33 mouse cellular contexts compared by ENCODE assay signal in the genomic region with DNA sequence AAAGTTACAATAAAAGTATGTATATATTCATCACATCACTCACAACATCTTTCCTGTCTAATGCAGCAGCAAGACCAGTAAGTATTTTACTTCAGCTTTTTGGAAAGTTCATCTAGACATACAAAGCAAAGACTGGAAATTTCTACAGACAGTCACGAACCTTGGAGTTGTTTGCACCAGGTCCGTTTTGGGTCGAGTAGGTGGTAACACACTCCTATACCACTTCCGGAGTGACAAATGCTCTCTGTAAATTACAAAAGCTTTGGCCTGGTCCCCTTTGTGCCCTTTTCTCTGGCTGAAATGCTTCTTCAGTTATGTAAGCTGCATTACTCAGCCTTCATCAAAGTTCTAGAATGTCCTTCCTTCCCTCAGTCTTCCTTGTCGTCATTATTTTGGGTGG. TPM values are rescaled to one million over a fixed set of nuclear protein-coding genes. Genes with fewer than 3 reads are reported as not detected.
DNase-seq lines count a peak whose midpoint lies in the region; ATAC-seq lines count a peak whose summit lies in the region.
"Had no signal": no experiment of that assay in that cellular context is flagged by ENCODE, and none has a peak within 500 bp of the region (broad histone marks: within the 10 kb centered on the region; RNA-seq: fewer than 3 reads in every experiment).

No protein-coding gene starts in this region.

- H3K36me3 ChIP-seq in hindbrain, embryonic 12.5 days = no peaks in the 10 kb centered on the region
- H3K36me3 ChIP-seq in hindbrain, embryonic 16.5 days (ENCODE audit: control insufficient read depth, insufficient read depth, low read length) = no peaks in the 10 kb centered on the region
- no peaks in the 10 kb centered on the region for H3K36me3 ChIP-seq in midbrain, embryonic 11.5 days (ENCODE audit: control insufficient read depth, insufficient read depth, low read length)
- H3K36me3 ChIP-seq in midbrain, embryonic 16.5 days (ENCODE audit: control insufficient read depth, insufficient read depth, low read length) = no peaks in the 10 kb centered on the region
- no peaks in the 10 kb centered on the region for H3K36me3 ChIP-seq in limb, embryonic 13.5 days
- no peaks in the 10 kb centered on the region for H3K36me3 ChIP-seq in forebrain, embryonic 12.5 days (replicated peaks)
- H3K36me3 ChIP-seq: embryonic facial prominence, embryonic 13.5 days; forebrain, embryonic 10.5 days; G1E; liver, embryonic 12.5 days; midbrain, embryonic 13.5 days; stomach, embryonic 15.5 days had no signal

- H3K4me3 ChIP-seq in hindbrain, embryonic 12.5 days = no peak overlapping the region; the same call in 1 of the 2 replicates
- no peak overlapping the region for H3K4me3 ChIP-seq in hindbrain, embryonic 16.5 days (ENCODE audit: low read length)
- H3K4me3 ChIP-seq in midbrain, embryonic 11.5 days (ENCODE audit: low read depth, low read length) = no peak overlapping the region
- H3K4me3 ChIP-seq in midbrain, embryonic 16.5 days (ENCODE audit: low read depth, low read length) = no peak overlapping the region
- H3K4me3 ChIP-seq in limb, embryonic 13.5 days = no peak overlapping the region
- no peak overlapping the region for H3K4me3 ChIP-seq in forebrain, embryonic 12.5 days (replicated peaks)
- H3K4me3 ChIP-seq: left cerebral cortex, adult 2 months had no signal

- peaks cover 31% of the 10 kb centered on the region for H3K4me1 ChIP-seq in hindbrain, embryonic 12.5 days
- peaks cover 7% of the 10 kb centered on the region; the same call in 1 of the 2 replicates for H3K4me1 ChIP-seq in hindbrain, embryonic 16.5 days (ENCODE audit: control insufficient read depth, insufficient read depth, low read depth, low read length)
- H3K4me1 ChIP-seq in midbrain, embryonic 11.5 days (ENCODE audit: control insufficient read depth, insufficient read depth, low read length) = peaks cover 9% of the 10 kb centered on the region
- H3K4me1 ChIP-seq in midbrain, embryonic 16.5 days (ENCODE audit: control insufficient read depth, insufficient read depth, low read length) = peaks cover 8% of the 10 kb centered on the region; the same call in 1 of the 2 replicates
- H3K4me1 ChIP-seq in limb, embryonic 13.5 days = peaks cover 25% of the 10 kb centered on the region
- peaks cover 18% of the 10 kb centered on the region for H3K4me1 ChIP-seq in forebrain, embryonic 12.5 days

- peak overlapping the region; percentile 53; the same call in 1 of the 2 replicates for H3K4me2 ChIP-seq in hindbrain, embryonic 12.5 days (replicated peaks)
- no peak overlapping the region for H3K4me2 ChIP-seq in hindbrain, embryonic 16.5 days (ENCODE audit: low read length)
- H3K4me2 ChIP-seq in midbrain, embryonic 11.5 days = no peak overlapping the region
- H3K4me2 ChIP-seq in midbrain, embryonic 16.5 days (ENCODE audit: low read length) = no peak overlapping the region
- peak overlapping the region; percentile 66; the same call in 1 of the 2 replicates for H3K4me2 ChIP-seq in limb, embryonic 13.5 days (replicated peaks)
- H3K4me2 ChIP-seq in forebrain, embryonic 12.5 days = no peak overlapping the region

- WGBS in hindbrain, embryonic 12.5 days = 22% methylated on average over 5 of the region's 5 CpGs
- WGBS in hindbrain, embryonic 16.5 days = 30% methylated on average over 5 of the region's 5 CpGs
- 14% methylated on average over 5 of the region's 5 CpGs for WGBS in midbrain, embryonic 11.5 days
- WGBS in midbrain, embryonic 16.5 days = 15% methylated on average over 5 of the region's 5 CpGs
- 34% methylated on average over 5 of the region's 5 CpGs for WGBS in limb, embryonic 13.5 days
- WGBS in forebrain, embryonic 12.5 days = 12% methylated on average over 5 of the region's 5 CpGs

- no peak overlapping the region for H3K27ac ChIP-seq in hindbrain, embryonic 12.5 days
- H3K27ac ChIP-seq in hindbrain, embryonic 16.5 days (ENCODE audit: low read depth, low read length) = no peak overlapping the region
- H3K27ac ChIP-seq in midbrain, embryonic 11.5 days (ENCODE audit: low read depth, low read length) = no peak overlapping the region
- no peak overlapping the region for H3K27ac ChIP-seq in midbrain, embryonic 16.5 days (ENCODE audit: low read length)
- H3K27ac ChIP-seq in limb, embryonic 13.5 days = no peak overlapping the region
- no peak overlapping the region for H3K27ac ChIP-seq in forebrain, embryonic 12.5 days
- H3K27ac ChIP-seq: embryonic facial prominence, embryonic 13.5 days; forebrain, embryonic 10.5 days; gastrocnemius, adult 2 months; left cerebral cortex, adult 2 months; liver, embryonic 12.5 days; midbrain, embryonic 13.5 days; stomach, embryonic 15.5 days had no signal

- H3K27me3 ChIP-seq in hindbrain, embryonic 12.5 days = peaks cover 90% of the 10 kb centered on the region
- peaks cover 20% of the 10 kb centered on the region for H3K27me3 ChIP-seq in hindbrain, embryonic 16.5 days (replicated peaks; ENCODE audit: control insufficient read depth, insufficient read depth, low read length)
- H3K27me3 ChIP-seq in midbrain, embryonic 11.5 days (ENCODE audit: control insufficient read depth, insufficient read depth, low read length) = peaks cover 80% of the 10 kb centered on the region
- peaks cover 80% of the 10 kb centered on the region for H3K27me3 ChIP-seq in midbrain, embryonic 16.5 days (ENCODE audit: control insufficient read depth, insufficient read depth, low read depth, low read length)
- peaks cover 96% of the 10 kb centered on the region for H3K27me3 ChIP-seq in limb, embryonic 13.5 days
- peaks cover 94% of the 10 kb centered on the region for H3K27me3 ChIP-seq in forebrain, embryonic 12.5 days

- ATAC-seq in hindbrain, embryonic 12.5 days (ENCODE audit: low FRiP score) = no peak
- ATAC-seq in hindbrain, embryonic 16.5 days = no peak
- no peak for ATAC-seq in midbrain, embryonic 11.5 days (ENCODE audit: low FRiP score)
- ATAC-seq in midbrain, embryonic 16.5 days = no peak
- no peak for ATAC-seq in limb, embryonic 13.5 days (ENCODE audit: low FRiP score, low read depth)
- ATAC-seq in forebrain, embryonic 12.5 days (ENCODE audit: low FRiP score) = no peak
- ATAC-seq: forebrain, embryonic 16.5 days; liver, embryonic 12.5 days; liver, postnatal 0 days; midbrain, embryonic 13.5 days had no signal

- no peak overlapping the region for H3K9ac ChIP-seq in hindbrain, embryonic 12.5 days
- H3K9ac ChIP-seq in hindbrain, embryonic 16.5 days (ENCODE audit: low read depth, low read length) = no peak overlapping the region
- no peak overlapping the region for H3K9ac ChIP-seq in midbrain, embryonic 11.5 days (ENCODE audit: low read length)
- H3K9ac ChIP-seq in midbrain, embryonic 16.5 days (ENCODE audit: low read depth, low read length) = no peak overlapping the region
- H3K9ac ChIP-seq in limb, embryonic 13.5 days = no peak overlapping the region
- no peak overlapping the region for H3K9ac ChIP-seq in forebrain, embryonic 12.5 days
- H3K9ac ChIP-seq: liver, embryonic 12.5 days; liver, postnatal 0 days; midbrain, embryonic 13.5 days; stomach, embryonic 15.5 days had no signal

- no peaks in the 10 kb centered on the region for H3K9me3 ChIP-seq in hindbrain, embryonic 12.5 days (replicated peaks)
- no peaks in the 10 kb centered on the region for H3K9me3 ChIP-seq in hindbrain, embryonic 16.5 days (ENCODE audit: control insufficient read depth, low read length)
- H3K9me3 ChIP-seq in midbrain, embryonic 11.5 days (ENCODE audit: control insufficient read depth, low read length) = no peaks in the 10 kb centered on the region
- 0 out of 2 replicates have a peak, but pooled peaks cover 3% of the 10 kb centered on the region for H3K9me3 ChIP-seq in midbrain, embryonic 16.5 days (replicated peaks; ENCODE audit: control insufficient read depth, low read length, poor library complexity, severe bottlenecking)
- H3K9me3 ChIP-seq in limb, embryonic 13.5 days = no peaks in the 10 kb centered on the region
- H3K9me3 ChIP-seq in forebrain, embryonic 12.5 days = no peaks in the 10 kb centered on the region
- H3K9me3 ChIP-seq: embryonic facial prominence, embryonic 13.5 days; forebrain, embryonic 10.5 days; liver, embryonic 12.5 days; midbrain, embryonic 13.5 days; stomach, embryonic 15.5 days had no signal

- peak; percentile 90 for DNase-seq in midbrain, embryonic 11.5 days (ENCODE audit: low spot score, missing footprints)
- no peak for DNase-seq in embryo, embryonic 9.5 days (ENCODE audit: extremely low spot score)
- DNase-seq: adrenal gland, postnatal 14 days; cerebellum, adult 11 months; cerebellum, adult 9-11 months; embryo, embryonic 11 days; gastrocnemius, adult 2 months; gastrocnemius, postnatal 36 days; heart, adult 18-20 months; heart, postnatal 36 days; kidney, adult 11 months; liver, postnatal 0 days; lung, postnatal 36 days; retina, postnatal 1 day; right cerebral cortex, postnatal 25 days; thymus, adult 18-20 months; thymus, postnatal 25 days had no signal

RNA-seq across cellular contexts. Expression of a gene that starts 9.1 kb away (rescaled TPM):
- 2.5 and 3.3 TPM in 2 replicates for polyA plus RNA-seq in hindbrain, embryonic 12.5 days (2016; fragmentation: Nextera tagmentation; extraction: Ambion mirVana)
- polyA plus RNA-seq in hindbrain, embryonic 16.5 days (2015; fragmentation: Nextera tagmentation; extraction: Ambion mirVana) = 1.1 and 1.3 TPM in 2 replicates
- polyA plus RNA-seq in midbrain, embryonic 11.5 days (2014; fragmentation: Nextera tagmentation; extraction: Ambion mirVana) = not detected in 2 replicates
- 0.11 TPM in 1 of 2 replicates, not detected in the other for polyA plus RNA-seq in midbrain, embryonic 16.5 days (2015; fragmentation: Nextera tagmentation; extraction: Ambion mirVana)
- 0.61 and 0.69 TPM in 2 replicates for polyA plus RNA-seq in limb, embryonic 13.5 days (2015; fragmentation: Nextera tagmentation; extraction: Ambion mirVana)
- polyA plus RNA-seq in forebrain, embryonic 12.5 days (2016; fragmentation: Nextera tagmentation; extraction: Ambion mirVana) = 0.31 and 0.52 TPM in 2 replicates
- polyA plus RNA-seq: forebrain, embryonic 10.5 days; forebrain, embryonic 16.5 days; G1E; heart, embryonic 11.5 days; heart, embryonic 16.5 days; liver, embryonic 12.5 days; liver, postnatal 0 days; lung, embryonic 16.5 days had no signal

RNA-seq across cellular contexts. Expression of a gene that starts 27.2 kb away (rescaled TPM):
- polyA plus RNA-seq in hindbrain, embryonic 12.5 days (2016; fragmentation: Nextera tagmentation; extraction: Ambion mirVana) = 0.66 and 1.1 TPM in 2 replicates
- 0.45 and 0.72 TPM in 2 replicates for polyA plus RNA-seq in hindbrain, embryonic 16.5 days (2015; fragmentation: Nextera tagmentation; extraction: Ambion mirVana)
- not detected in 2 replicates for polyA plus RNA-seq in midbrain, embryonic 11.5 days (2014; fragmentation: Nextera tagmentation; extraction: Ambion mirVana)
- polyA plus RNA-seq in midbrain, embryonic 16.5 days (2015; fragmentation: Nextera tagmentation; extraction: Ambion mirVana) = not detected in 2 replicates
- polyA plus RNA-seq in limb, embryonic 13.5 days (2015; fragmentation: Nextera tagmentation; extraction: Ambion mirVana) = 0.08 and 0.26 TPM in 2 replicates
- not detected in 2 replicates for polyA plus RNA-seq in forebrain, embryonic 12.5 days (2016; fragmentation: Nextera tagmentation; extraction: Ambion mirVana)
- polyA plus RNA-seq: forebrain, embryonic 10.5 days; forebrain, embryonic 16.5 days; heart, embryonic 16.5 days; liver, embryonic 12.5 days; liver, postnatal 0 days; lung, embryonic 16.5 days; midbrain, embryonic 13.5 days; stomach, embryonic 15.5 days had no signal

RNA-seq across cellular contexts. Expression of a gene that starts 42.0 kb away (rescaled TPM):
- polyA plus RNA-seq in hindbrain, embryonic 12.5 days (2016; fragmentation: Nextera tagmentation; extraction: Ambion mirVana) = 3.6 and 4.6 TPM in 2 replicates
- 2.2 and 2.3 TPM in 2 replicates for polyA plus RNA-seq in hindbrain, embryonic 16.5 days (2015; fragmentation: Nextera tagmentation; extraction: Ambion mirVana)
- not detected in 2 replicates for polyA plus RNA-seq in midbrain, embryonic 11.5 days (2014; fragmentation: Nextera tagmentation; extraction: Ambion mirVana)
- polyA plus RNA-seq in midbrain, embryonic 16.5 days (2015; fragmentation: Nextera tagmentation; extraction: Ambion mirVana) = not detected in 2 replicates
- 0.32 and 0.55 TPM in 2 replicates for polyA plus RNA-seq in limb, embryonic 13.5 days (2015; fragmentation: Nextera tagmentation; extraction: Ambion mirVana)
- not detected in 2 replicates for polyA plus RNA-seq in forebrain, embryonic 12.5 days (2016; fragmentation: Nextera tagmentation; extraction: Ambion mirVana)
- polyA plus RNA-seq: embryonic facial prominence, embryonic 13.5 days; forebrain, embryonic 10.5 days; forebrain, embryonic 16.5 days; heart, embryonic 11.5 days; liver, embryonic 12.5 days; liver, postnatal 0 days; lung, embryonic 16.5 days; midbrain, embryonic 13.5 days had no signal

RNA-seq across cellular contexts. Expression of a gene that starts 42.0 kb away (rescaled TPM):
- 69.6 and 83.5 TPM in 2 replicates for polyA plus RNA-seq in hindbrain, embryonic 12.5 days (2016; fragmentation: Nextera tagmentation; extraction: Ambion mirVana)
- 43.8 and 48.0 TPM in 2 replicates for polyA plus RNA-seq in hindbrain, embryonic 16.5 days (2015; fragmentation: Nextera tagmentation; extraction: Ambion mirVana)
- 0.07 and 0.14 TPM in 2 replicates for polyA plus RNA-seq in midbrain, embryonic 11.5 days (2014; fragmentation: Nextera tagmentation; extraction: Ambion mirVana)
- 0.17 TPM in 1 of 2 replicates, not detected in the other for polyA plus RNA-seq in midbrain, embryonic 16.5 days (2015; fragmentation: Nextera tagmentation; extraction: Ambion mirVana)
- polyA plus RNA-seq in limb, embryonic 13.5 days (2015; fragmentation: Nextera tagmentation; extraction: Ambion mirVana) = 0.84 and 0.88 TPM in 2 replicates
- polyA plus RNA-seq in forebrain, embryonic 12.5 days (2016; fragmentation: Nextera tagmentation; extraction: Ambion mirVana) = not detected in 2 replicates
- polyA plus RNA-seq: forebrain, embryonic 16.5 days; liver, postnatal 0 days had no signal

RNA-seq across cellular contexts. Expression of a gene that starts 49.3 kb away (rescaled TPM):
- 0.14 and 0.46 TPM in 2 replicates for polyA plus RNA-seq in hindbrain, embryonic 12.5 days (2016; fragmentation: Nextera tagmentation; extraction: Ambion mirVana)
- 0.66 and 1.1 TPM in 2 replicates for polyA plus RNA-seq in hindbrain, embryonic 16.5 days (2015; fragmentation: Nextera tagmentation; extraction: Ambion mirVana)
- polyA plus RNA-seq in midbrain, embryonic 11.5 days (2014; fragmentation: Nextera tagmentation; extraction: Ambion mirVana) = 0.11 TPM in 1 of 2 replicates, not detected in the other
- not detected in 2 replicates for polyA plus RNA-seq in midbrain, embryonic 16.5 days (2015; fragmentation: Nextera tagmentation; extraction: Ambion mirVana)
- 7.3 and 7.5 TPM in 2 replicates for polyA plus RNA-seq in limb, embryonic 13.5 days (2015; fragmentation: Nextera tagmentation; extraction: Ambion mirVana)
- 0.08 TPM in 1 of 2 replicates, not detected in the other for polyA plus RNA-seq in forebrain, embryonic 12.5 days (2016; fragmentation: Nextera tagmentation; extraction: Ambion mirVana)
- polyA plus RNA-seq: forebrain, embryonic 10.5 days; forebrain, embryonic 16.5 days; G1E; liver, postnatal 0 days; midbrain, embryonic 13.5 days had no signal

Comparison
In these comparisons a context has a peak if more than half of its experiments do, and no peak if none do; other contexts are left out.
1. H3K4me2 ChIP-seq: peak in hindbrain, embryonic 12.5 days (single experiment) and limb, embryonic 13.5 days (single experiment); none in hindbrain, embryonic 16.5 days (single experiment), midbrain, embryonic 11.5 days (single experiment), midbrain, embryonic 16.5 days (single experiment) and forebrain, embryonic 12.5 days (single experiment).